Mouse (Mus musculus) kidney, embryonic 14.5 days (tissue): ENCODE data around the gene Slc39a2. TPM values are rescaled to one million over a fixed set of nuclear protein-coding genes. Genes with fewer than 3 reads are reported as not detected.
A peak's percentile ranks its signal among the peaks of the same experiment; 100 is the strongest.
"Not testable (repeated sequence)": the region's sequence is repeated elsewhere in the genome, so short reads cannot be mapped to it uniquely, and the experiment has no call there.

Source experiments
- ATAC-seq: fragments of 200-750 bp; cut with Nextera tagmentation; 2 replicates; pipeline ENCODE4 v1.8.0; 2017; ENCODE audit warnings: moderate number of reproducible peaks, mild to moderate bottlenecking, moderate TSS enrichment, moderate library complexity; ENCODE audit not compliant: low FRiP score, low TSS enrichment
- H3K27ac ChIP-seq: fragments of 300-500 bp; sonication (generic); 2 replicates; pipeline ENCODE4 v1.5.1; 2014; ENCODE audit warnings: low read depth, mild to moderate bottlenecking, low read length, moderate library complexity, mixed read lengths
- H3K27me3 ChIP-seq: fragments of 300-500 bp; sonication (generic); 2 replicates; pipeline ENCODE4 v1.6.1; 2014; ENCODE audit warnings: mild to moderate bottlenecking, low read length; ENCODE audit not compliant: control insufficient read depth, insufficient read depth
- H3K36me3 ChIP-seq: fragments of 300-500 bp; sonication (generic); 2 replicates; pipeline ENCODE4 v1.6.1; 2014; ENCODE audit warnings: low read length, mixed read lengths; ENCODE audit not compliant: control insufficient read depth, insufficient read depth
- H3K4me1 ChIP-seq: fragments of 300-500 bp; sonication (generic); 2 replicates; pipeline ENCODE4 v1.6.1; 2014; ENCODE audit warnings: low read length, mixed read lengths; ENCODE audit not compliant: control insufficient read depth, insufficient read depth
- H3K4me2 ChIP-seq: fragments of 300-500 bp; sonication (generic); replicated peaks from 2 replicates; pipeline ENCODE4 v1.6.1; 2014; ENCODE audit warnings: low read depth, mild to moderate bottlenecking, low read length
- H3K4me3 ChIP-seq: fragments of 300-500 bp; sonication (generic); 2 replicates; pipeline ENCODE4 v1.5.1; 2014; ENCODE audit warnings: mild to moderate bottlenecking, low read length
- H3K9ac ChIP-seq: fragments of 300-500 bp; sonication (generic); 2 replicates; pipeline ENCODE4 v1.6.1; 2014; ENCODE audit warnings: low read depth, mild to moderate bottlenecking, low read length, moderate library complexity
- H3K9me3 ChIP-seq: fragments of 300-500 bp; sonication (generic); 2 replicates; pipeline ENCODE4 v1.6.1; 2016; ENCODE audit warnings: low read length; ENCODE audit not compliant: control insufficient read depth
- WGBS: fragments of 180-500 bp; shearing (Covaris S2); extraction: QIAGEN DNeasy Blood & Tissue Kit; methylation state at CpG from one replicate; pipeline ENCODE4 v1.1.7; 2014; 5-methylcytosine and 5-hydroxymethylcytosine counted together
- polyA plus RNA-seq: library from polyadenylated mRNA; unstranded; fragments of >200 nt; fragmentation: Nextera tagmentation; extraction: Ambion mirVana; gene quantifications from 2 replicates; pipeline ENCODE4 v1.2.1, GENCODE M21; 2014

Gene Slc39a2
- 0.18 and 0.33 TPM in 2 replicates for polyA plus RNA-seq

DNA sequence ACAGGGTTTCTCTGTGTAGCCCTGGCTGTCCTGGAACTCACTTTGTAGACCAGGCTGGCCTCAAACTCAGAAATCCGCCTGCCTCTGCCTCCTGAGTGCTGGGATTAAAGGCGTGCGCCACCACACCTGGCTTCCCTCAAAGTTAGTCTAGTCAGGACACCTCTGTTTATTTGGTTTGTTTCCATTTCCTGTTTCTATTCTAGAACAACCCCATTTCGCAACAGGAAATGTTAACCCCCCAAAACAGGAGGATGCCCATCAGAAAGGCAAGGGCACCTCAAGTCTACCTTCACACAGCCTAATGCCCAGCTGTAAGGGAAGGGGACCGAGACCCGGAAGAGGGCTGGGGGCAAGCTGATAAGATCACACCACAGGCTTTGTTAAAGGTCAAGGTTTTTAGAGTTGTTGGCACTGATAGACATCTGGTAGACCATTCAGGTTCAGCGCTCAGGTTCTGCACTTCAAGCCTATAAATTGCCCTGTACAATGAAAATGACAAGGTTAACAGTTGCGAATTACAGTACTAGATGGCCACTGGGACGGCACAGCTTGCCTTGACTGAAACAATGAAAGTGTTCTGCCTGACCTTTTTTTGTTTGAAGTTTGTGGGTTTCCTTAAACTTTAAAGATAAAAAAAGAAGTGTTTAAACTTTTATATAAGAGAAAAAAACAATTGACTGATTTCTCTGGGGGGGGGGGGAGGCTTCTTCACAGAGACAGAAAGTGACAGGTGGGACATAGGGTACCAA is at the start of gene Slc39a2:
TSS of gene Slc39a2 (plus strand) at position 699 of the 749 bp plus-strand sequence.
- no peaks in the 10 kb centered on the region for H3K9me3 ChIP-seq
- H3K9ac ChIP-seq: no peak within 1 kb of the TSS
- no peak for ATAC-seq
- H3K27me3 ChIP-seq: no peaks in the 10 kb centered on the region
- no peaks in the 10 kb centered on the region for H3K4me1 ChIP-seq
- no peak within 1 kb of the TSS for H3K4me3 ChIP-seq
- H3K27ac ChIP-seq: no peak within 1 kb of the TSS
- no peak within 1 kb of the TSS for H3K4me2 ChIP-seq
- WGBS: 87% methylated on average over 8 of the region's 9 CpGs
- peaks cover 45% of the 10 kb centered on the region for H3K36me3 ChIP-seq

DNA sequence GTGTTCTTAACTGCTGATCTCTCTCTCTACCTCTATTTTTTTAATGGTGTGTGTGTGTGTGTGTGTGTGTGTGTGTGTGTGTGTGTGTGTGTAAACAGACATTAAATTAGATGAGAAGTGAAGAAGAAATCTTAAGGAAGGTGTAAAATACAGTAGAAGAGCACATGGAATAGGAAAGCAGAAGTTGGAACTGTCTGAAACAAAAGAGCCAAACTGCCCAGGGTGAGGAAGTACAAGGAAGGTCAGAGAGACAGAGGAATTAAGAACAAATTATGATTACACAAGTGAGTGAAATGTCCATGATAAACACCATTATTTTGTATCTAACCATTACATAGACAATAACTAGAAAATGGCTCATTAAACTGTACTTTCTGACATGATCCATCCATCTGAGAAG is 48.8 kb upstream of the Slc39a2 start:
- H3K9me3 ChIP-seq: no peaks in the 10 kb centered on the region
- H3K36me3 ChIP-seq: no peaks in the 10 kb centered on the region
- no peaks in the 10 kb centered on the region for H3K4me1 ChIP-seq
- H3K4me2 ChIP-seq: no peak overlapping the region
- no peak for ATAC-seq
- H3K27ac ChIP-seq: no peak overlapping the region
- no peak overlapping the region for H3K9ac ChIP-seq
- H3K4me3 ChIP-seq: no peak overlapping the region
- no peaks in the 10 kb centered on the region for H3K27me3 ChIP-seq

- Histone ChIP-seq H3K9ac (no peak overlapping the region), H3K4me2 (no peak overlapping the region), H3K9me3 (no peaks in the 10 kb centered on the region), H3K27ac (no peak overlapping the region), H3K27me3 (no peaks in the 10 kb centered on the region), H3K4me3 (no peak overlapping the region), H3K4me1 (no peaks in the 10 kb centered on the region), H3K36me3 (no peaks in the 10 kb centered on the region)
- no peak for ATAC-seq
- WGBS: 57% methylated on average over 3 of the region's 3 CpGs
Measured at GRCm38 (mm10) chr14:51846566-51846965, 46.1 kb upstream of the Slc39a2 start.

DNA sequence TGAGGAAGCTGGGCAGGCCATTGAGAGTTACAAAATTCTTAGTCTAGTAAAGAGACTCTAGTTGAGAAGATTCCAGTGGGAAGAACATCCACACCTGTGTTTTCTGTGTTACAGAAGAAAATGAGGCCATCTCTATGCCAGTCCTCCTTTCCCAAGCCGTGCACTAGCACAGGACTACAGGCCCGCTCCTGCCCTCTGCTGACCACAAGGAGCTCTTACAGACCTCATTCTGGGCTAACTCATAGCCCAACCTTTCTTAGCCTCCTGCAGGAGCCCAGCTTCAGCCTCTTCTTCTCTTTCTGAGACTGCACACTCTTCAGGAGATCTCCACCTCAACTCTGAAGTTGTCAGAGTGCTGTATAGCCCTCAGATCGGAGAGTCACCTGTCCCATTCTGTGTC is 41.7 kb upstream of the Slc39a2 start:
- H3K9me3 ChIP-seq, H3K4me3 ChIP-seq, H3K4me2 ChIP-seq, H3K27me3 ChIP-seq, H3K27ac ChIP-seq, H3K9ac ChIP-seq, H3K4me1 ChIP-seq, ATAC-seq, H3K36me3 ChIP-seq: not testable (repeated sequence)
- WGBS: 55% methylated on average over 3 of the region's 3 CpGs

GRCm38 (mm10) chr14:51853399-51853798 is 39.3 kb upstream of the Slc39a2 start, which contains the start of gene Ear6:
Ear6 (plus strand) TSS chr14:51853699.
- no peak within 1 kb of the TSS for H3K9ac ChIP-seq
- no peak within 1 kb of the TSS for H3K27ac ChIP-seq
- no peak for ATAC-seq
- H3K27me3 ChIP-seq: no peaks in the 10 kb centered on the region
- H3K36me3 ChIP-seq: no peaks in the 10 kb centered on the region
- no peaks in the 10 kb centered on the region for H3K9me3 ChIP-seq
- H3K4me1 ChIP-seq: no peaks in the 10 kb centered on the region
- no peak within 1 kb of the TSS for H3K4me3 ChIP-seq
- no peak within 1 kb of the TSS for H3K4me2 ChIP-seq

GRCm38 (mm10) chr14:51855280-51855679 is 37.4 kb upstream of the Slc39a2 start:
- not testable (repeated sequence) for H3K9ac ChIP-seq, H3K4me1 ChIP-seq, H3K27ac ChIP-seq, ATAC-seq, H3K9me3 ChIP-seq, H3K4me2 ChIP-seq, H3K4me3 ChIP-seq, H3K27me3 ChIP-seq, H3K36me3 ChIP-seq
- WGBS: 77% methylated on average over 7 of the region's 7 CpGs

DNA sequence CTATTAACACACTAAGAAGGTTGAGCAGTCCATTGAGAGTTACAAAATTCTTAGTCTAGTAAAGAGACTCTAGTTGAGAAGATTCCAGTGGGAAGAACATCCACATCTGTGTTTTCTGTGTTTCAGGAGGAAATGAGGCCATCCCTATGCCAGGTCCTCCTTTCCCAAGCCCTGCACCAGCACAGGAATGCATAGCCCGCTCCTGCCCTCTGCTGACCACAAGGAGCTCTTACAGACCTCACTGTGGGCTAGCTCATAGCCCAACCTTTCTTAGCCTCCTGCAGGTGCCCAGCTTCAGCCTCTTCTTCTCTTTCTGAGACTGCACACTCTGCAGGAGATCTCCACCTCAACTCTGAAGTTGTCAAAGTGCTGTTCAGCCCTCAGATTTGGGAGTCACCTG is 29.1 kb upstream of the Slc39a2 start:
- not testable (repeated sequence) for H3K4me1 ChIP-seq, H3K9ac ChIP-seq, H3K4me2 ChIP-seq, H3K27me3 ChIP-seq, H3K27ac ChIP-seq, H3K9me3 ChIP-seq, H3K4me3 ChIP-seq, H3K36me3 ChIP-seq
- 5% methylated on average over 1 of the region's 1 CpGs for WGBS
- peak; percentile 61; the same call in 1 of the 2 replicates for ATAC-seq

GRCm38 (mm10) chr14:51870756-51871155 is 21.9 kb upstream of the Slc39a2 start:
- ATAC-seq: no peak
- H3K4me3 ChIP-seq: no peak overlapping the region
- H3K27ac ChIP-seq: no peak overlapping the region
- no peaks in the 10 kb centered on the region for H3K27me3 ChIP-seq
- no peak overlapping the region for H3K9ac ChIP-seq
- no peaks in the 10 kb centered on the region for H3K4me1 ChIP-seq
- H3K36me3 ChIP-seq: no peaks in the 10 kb centered on the region
- no peaks in the 10 kb centered on the region for H3K9me3 ChIP-seq
- H3K4me2 ChIP-seq: no peak overlapping the region
- 93% methylated on average over 2 of the region's 2 CpGs for WGBS

DNA sequence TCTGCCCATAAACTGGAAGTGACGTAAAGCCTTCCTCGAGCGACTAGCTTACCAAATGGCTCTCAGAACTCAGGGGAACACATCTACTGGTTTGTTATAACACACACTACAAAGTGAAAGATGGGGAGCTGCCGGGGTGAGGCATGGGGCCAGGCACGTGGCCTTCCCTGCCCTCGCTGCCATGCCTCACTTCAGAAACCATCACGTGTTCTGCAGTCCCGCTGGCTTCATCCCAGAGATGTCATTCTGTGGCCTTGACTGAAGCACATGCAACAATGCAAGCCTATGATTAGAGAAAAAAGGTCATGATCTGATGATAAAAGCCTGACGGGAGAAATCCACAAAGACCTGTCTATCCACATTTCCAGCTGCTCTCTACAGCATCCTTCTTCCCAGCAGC is 20.9 kb upstream of the Slc39a2 start:
- Histone ChIP-seq H3K4me3 (no peak overlapping the region), H3K27me3 (no peaks in the 10 kb centered on the region), H3K4me2 (no peak overlapping the region), H3K9me3 (no peaks in the 10 kb centered on the region), H3K4me1 (no peaks in the 10 kb centered on the region), H3K36me3 (no peaks in the 10 kb centered on the region), H3K27ac (no peak overlapping the region), H3K9ac (no peak overlapping the region)
- WGBS: 70% methylated on average over 9 of the region's 9 CpGs
- ATAC-seq: no peak
